Mouse (Mus musculus): ENCODE results near the gene Defa35. TPM values are rescaled to one million over a fixed set of nuclear protein-coding genes. Genes with fewer than 3 reads are reported as not detected.

The Defa35 gene
- polyA plus RNA-seq (2015; fragmentation: Nextera tagmentation; extraction: Ambion mirVana), result not detected in 2 replicates

GRCm38 (mm10) chr8:21064738-21065137 is at the start of gene Defa35:
TSS of gene Defa35 (plus strand) at chr8:21065038.

GRCm38 (mm10) chr8:21025245-21025644 is 39.6 kb upstream of the Defa35 start, which contains the start of gene Defa21:
TSS of gene Defa21 (plus strand) at chr8:21025545.

GRCm38 (mm10) chr8:21054747-21055146 is 10.1 kb upstream of the Defa35 start, which contains the start of gene Defa23:
TSS of gene Defa23 (plus strand) at chr8:21055047.

GRCm38 (mm10) chr8:21084142-21084541 is 19.3 kb downstream of the Defa35 start, which contains the start of gene Defa25:
TSS of gene Defa25 (plus strand) at chr8:21084442.

GRCm38 (mm10) chr8:21095950-21096349 is 31.1 kb downstream of the Defa35 start, which contains the start of gene Gm14851:
TSS of gene Gm14851 (minus strand) at chr8:21096050.

Other genes starting within 250 kb of the Defa35 start
- not detected in 2 replicates for gene Defb33, start 172.4 kb upstream of the Defa35 start, polyA plus RNA-seq (2015; fragmentation: Nextera tagmentation; extraction: Ambion mirVana)
- not detected in 2 replicates for gene Gm15056, start 162.4 kb upstream of the Defa35 start, polyA plus RNA-seq (2015; fragmentation: Nextera tagmentation; extraction: Ambion mirVana)
- not detected in 2 replicates for gene Gm6040, start 143.0 kb upstream of the Defa35 start, polyA plus RNA-seq (2015; fragmentation: Nextera tagmentation; extraction: Ambion mirVana)
- not detected in 2 replicates for gene AY761185, start 120.3 kb upstream of the Defa35 start, polyA plus RNA-seq (2015; fragmentation: Nextera tagmentation; extraction: Ambion mirVana)
- not detected in 2 replicates for gene Defa21, start 39.5 kb upstream of the Defa35 start, polyA plus RNA-seq (2015; fragmentation: Nextera tagmentation; extraction: Ambion mirVana)
- gene Defa23, start 10.0 kb upstream of the Defa35 start, polyA plus RNA-seq (2015; fragmentation: Nextera tagmentation; extraction: Ambion mirVana), result not detected in 2 replicates
- gene Defa25, start 19.4 kb downstream of the Defa35 start, polyA plus RNA-seq (2015; fragmentation: Nextera tagmentation; extraction: Ambion mirVana), result not detected in 2 replicates
- not detected in 2 replicates for gene Gm14851, start 31.0 kb downstream of the Defa35 start, polyA plus RNA-seq (2015; fragmentation: Nextera tagmentation; extraction: Ambion mirVana)
- not detected in 2 replicates for gene Defa30, start 69.6 kb downstream of the Defa35 start, polyA plus RNA-seq (2015; fragmentation: Nextera tagmentation; extraction: Ambion mirVana)
- gene Defa22, start 97.2 kb downstream of the Defa35 start, polyA plus RNA-seq (2015; fragmentation: Nextera tagmentation; extraction: Ambion mirVana), result not detected in 2 replicates
- gene Defa31, start 126.6 kb downstream of the Defa35 start, polyA plus RNA-seq (2015; fragmentation: Nextera tagmentation; extraction: Ambion mirVana), result not detected in 2 replicates
- not detected in 2 replicates for gene Gm15293, start 136.5 kb downstream of the Defa35 start, polyA plus RNA-seq (2015; fragmentation: Nextera tagmentation; extraction: Ambion mirVana)
- gene Gm15292, start 184.7 kb downstream of the Defa35 start, polyA plus RNA-seq (2015; fragmentation: Nextera tagmentation; extraction: Ambion mirVana), result not detected in 2 replicates